Mouse (Mus musculus) T-cell, adult 2 months (primary cell): ENCODE measurements around the gene Spic.

Source experiments
- DNase-seq: peaks from one replicate; pipeline ENCODE4 v3.0.0; 2022; ENCODE audit warnings: low spot score

Spic gene

DNA sequence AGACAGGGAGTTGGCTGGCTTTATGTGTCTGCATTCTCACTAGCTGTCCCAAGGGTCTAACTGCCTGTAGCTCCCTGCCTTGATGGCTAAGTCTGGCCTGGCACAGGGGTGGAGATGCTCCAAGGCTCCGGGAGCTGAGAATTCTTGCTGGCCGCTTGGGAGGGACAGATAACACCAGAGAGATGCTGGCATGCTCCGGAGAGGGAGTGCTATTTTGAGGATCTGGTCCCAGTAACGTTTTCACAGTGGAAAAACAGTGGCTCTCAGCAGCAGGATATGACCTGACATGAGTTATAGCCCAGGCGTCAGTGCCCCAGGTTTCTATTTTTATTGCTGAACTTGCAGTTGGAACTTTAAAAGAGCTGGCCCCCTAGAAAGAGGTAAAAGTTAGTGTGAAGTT lies 39.4 kb downstream of the Spic start:
- DNase-seq, result no peak

DNA sequence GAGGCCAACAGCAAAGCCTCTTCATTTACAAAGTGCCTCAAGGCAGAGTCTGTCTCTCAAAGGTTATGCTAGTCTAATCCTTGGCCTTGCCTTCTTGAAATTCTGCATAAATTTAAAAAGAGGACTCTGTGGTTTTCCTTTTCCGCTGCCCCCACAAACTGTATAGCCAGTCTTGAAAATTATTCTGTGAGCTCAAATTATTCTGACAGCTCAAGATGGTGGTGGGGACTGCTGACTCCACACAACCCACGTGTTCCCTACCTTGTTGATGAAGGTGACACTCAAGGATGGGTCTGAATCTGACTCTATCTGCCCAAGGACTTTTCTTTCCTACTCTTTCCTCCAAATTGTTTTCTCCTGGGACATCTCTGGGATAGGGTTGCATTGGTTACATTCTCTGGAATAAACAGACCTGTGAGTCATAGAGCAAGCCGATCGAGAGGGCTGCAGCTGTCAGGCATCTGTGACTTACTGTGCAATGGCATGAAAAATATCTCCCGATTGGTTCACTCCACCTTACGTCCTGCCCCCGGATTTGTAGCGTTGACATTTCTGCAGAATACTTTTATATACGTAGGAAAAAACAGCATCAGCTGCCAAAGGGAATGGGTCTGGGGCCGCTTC lies 53.4 kb downstream of the Spic start:
- DNase-seq, result no peak

DNA sequence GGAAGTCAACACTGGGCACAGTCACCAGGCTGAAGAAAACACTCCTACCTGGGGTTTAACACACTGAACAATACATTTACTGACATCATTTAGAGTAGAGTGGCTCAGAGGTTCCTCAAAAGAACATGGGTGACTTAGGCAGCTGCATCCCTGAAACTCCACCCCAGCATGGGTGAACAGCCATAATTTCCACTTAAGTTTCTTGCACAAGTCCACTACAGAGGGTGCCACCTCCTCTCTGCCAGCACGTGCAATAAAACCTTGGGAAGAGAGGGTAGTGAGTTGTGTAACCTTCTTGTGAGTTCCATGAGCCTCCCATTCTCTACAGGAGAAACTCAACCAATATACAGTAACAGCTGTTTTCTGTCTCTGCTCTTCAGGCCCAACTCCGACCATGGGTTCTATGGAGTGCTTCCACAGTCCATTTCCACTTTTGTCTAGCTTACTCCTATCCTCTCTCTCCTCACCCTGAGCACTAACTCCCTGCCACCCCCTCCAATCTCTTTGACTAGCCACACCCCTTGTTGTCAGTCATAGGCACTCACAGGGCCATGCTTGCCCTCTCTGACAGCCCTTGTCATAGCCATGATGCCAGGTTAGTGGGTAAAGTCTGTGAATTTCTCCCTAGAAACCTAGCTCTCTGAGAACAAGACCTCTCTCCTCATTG lies 54.0 kb downstream of the Spic start:
- DNase-seq, result no peak

DNA sequence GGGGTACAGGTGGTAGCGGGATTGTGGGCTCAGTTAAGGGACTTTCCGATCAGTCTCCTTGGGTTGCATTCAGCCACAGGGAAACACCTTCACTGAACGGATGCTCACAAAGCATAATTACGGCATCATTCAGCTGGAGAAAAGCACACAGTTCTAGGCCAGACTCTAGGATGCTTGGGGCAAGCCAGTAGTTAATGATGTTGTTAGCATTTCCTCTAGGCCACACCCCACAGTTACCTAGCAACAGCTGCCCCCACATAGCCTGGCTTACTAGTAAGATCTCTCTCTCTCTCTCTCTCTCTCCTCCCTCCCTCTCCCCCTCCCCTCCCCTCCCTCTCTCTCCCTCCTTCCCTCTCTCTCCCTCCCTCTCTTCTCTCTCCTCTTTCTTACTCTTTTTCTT lies 57.8 kb downstream of the Spic start:
- DNase-seq, result no peak

DNA sequence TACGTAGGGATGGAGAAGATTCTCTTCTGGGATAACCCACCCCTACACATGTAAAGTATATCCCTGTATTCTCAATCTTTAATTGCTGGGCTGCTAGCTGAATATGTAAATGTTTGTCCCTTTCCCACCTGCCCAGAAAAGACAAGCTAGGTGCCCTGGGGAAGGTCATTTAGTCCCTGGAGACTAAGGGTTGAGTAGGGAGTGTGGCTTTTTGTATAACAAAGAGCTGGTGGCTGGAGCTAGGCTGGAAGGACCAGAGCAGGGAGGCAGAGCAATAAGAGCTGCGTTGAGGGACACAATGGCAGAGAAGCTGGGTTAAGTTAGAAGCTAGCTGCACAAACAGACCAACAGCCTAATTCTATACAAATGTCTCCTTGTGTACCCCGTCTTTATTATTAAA lies 58.6 kb downstream of the Spic start:
- DNase-seq, result no peak
